Mouse (Mus musculus): ENCODE results near the gene Slc35f1. TPM values are rescaled to one million over a fixed set of nuclear protein-coding genes. Genes with fewer than 3 reads are reported as not detected.

The Slc35f1 gene
- total and polyA plus RNA-seq, 2 experiments from 2014 or later: 35.2 to 111 TPM

- Histone ChIP-seq H3K36me3 (ENCODE audit: insufficient read depth, low read length) (no peaks in the 10 kb centered on the region), H3K4me3 (ENCODE audit: low read depth, low read length) (no peak overlapping the region), H3K27me3 (ENCODE audit: insufficient read depth, low read length) (no peaks in the 10 kb centered on the region), H3K9me3 (ENCODE audit: low read length) (no peaks in the 10 kb centered on the region), H3K9ac (replicated peaks; ENCODE audit: low read length, poor library complexity, severe bottlenecking) (no peak overlapping the region), H3K27ac (ENCODE audit: low read depth, low read length) (no peak overlapping the region), H3K4me1 (ENCODE audit: insufficient read depth, low read length) (no peaks in the 10 kb centered on the region), H3K4me2 (ENCODE audit: low read depth, low read length, poor library complexity, severe bottlenecking) (no peak overlapping the region)
- ATAC-seq (ENCODE audit: low FRiP score): no peak
- WGBS: 75% methylated on average over 6 of the region's 6 CpGs
- DNase-seq (ENCODE audit: low spot score): peak; percentile 19
- TF ChIP-seq CTCF (IDR thresholded peaks at IDR 0.05): no peak
Measured at GRCm38 (mm10) chr10:53124365-53124764, 434.0 kb downstream of the Slc35f1 start.

GRCm38 (mm10) chr10:53132707-53133106, 442.4 kb downstream of the Slc35f1 start:
- DNase-seq (ENCODE audit: low spot score) (no peak), ATAC-seq (ENCODE audit: low FRiP score) (no peak)
- 76% methylated on average over 1 of the region's 1 CpGs for WGBS
- Histone ChIP-seq H3K4me1 (ENCODE audit: insufficient read depth, low read length) (no peaks in the 10 kb centered on the region), H3K36me3 (ENCODE audit: insufficient read depth, low read length) (no peaks in the 10 kb centered on the region), H3K9ac (replicated peaks; ENCODE audit: low read length, poor library complexity, severe bottlenecking) (no peak overlapping the region), H3K9me3 (ENCODE audit: low read length) (no peaks in the 10 kb centered on the region), H3K4me3 (ENCODE audit: low read depth, low read length) (no peak overlapping the region), H3K27ac (ENCODE audit: low read depth, low read length) (no peak overlapping the region), H3K27me3 (ENCODE audit: insufficient read depth, low read length) (no peaks in the 10 kb centered on the region), H3K4me2 (ENCODE audit: low read depth, low read length, poor library complexity, severe bottlenecking) (no peak overlapping the region)
- TF ChIP-seq CTCF (IDR thresholded peaks at IDR 0.05): no peak

- TF ChIP-seq CTCF (IDR thresholded peaks at IDR 0.05): no peak
- Histone ChIP-seq H3K9ac (replicated peaks; ENCODE audit: low read length, poor library complexity, severe bottlenecking) (no peak overlapping the region), H3K9me3 (ENCODE audit: low read length) (no peaks in the 10 kb centered on the region), H3K4me3 (ENCODE audit: low read depth, low read length) (no peak overlapping the region), H3K4me2 (ENCODE audit: low read depth, low read length, poor library complexity, severe bottlenecking) (no peak overlapping the region), H3K27ac (ENCODE audit: low read depth, low read length) (no peak overlapping the region), H3K36me3 (ENCODE audit: insufficient read depth, low read length) (no peaks in the 10 kb centered on the region), H3K27me3 (ENCODE audit: insufficient read depth, low read length) (no peaks in the 10 kb centered on the region), H3K4me1 (ENCODE audit: insufficient read depth, low read length) (no peaks in the 10 kb centered on the region)
- ATAC-seq (ENCODE audit: low FRiP score) (no peak), DNase-seq (ENCODE audit: low spot score) (no peak)
- WGBS: 72% methylated on average over 2 of the region's 2 CpGs
Measured at GRCm38 (mm10) chr10:53150321-53150720, 460.0 kb downstream of the Slc35f1 start.

GRCm38 (mm10) chr10:53150916-53151315, 460.6 kb downstream of the Slc35f1 start:
- Histone ChIP-seq H3K4me1 (ENCODE audit: insufficient read depth, low read length) (no peaks in the 10 kb centered on the region), H3K36me3 (ENCODE audit: insufficient read depth, low read length) (no peaks in the 10 kb centered on the region), H3K4me2 (ENCODE audit: low read depth, low read length, poor library complexity, severe bottlenecking) (no peak overlapping the region), H3K4me3 (ENCODE audit: low read depth, low read length) (no peak overlapping the region), H3K9ac (replicated peaks; ENCODE audit: low read length, poor library complexity, severe bottlenecking) (no peak overlapping the region), H3K9me3 (ENCODE audit: low read length) (no peaks in the 10 kb centered on the region), H3K27ac (ENCODE audit: low read depth, low read length) (no peak overlapping the region), H3K27me3 (ENCODE audit: insufficient read depth, low read length) (no peaks in the 10 kb centered on the region)
- DNase-seq (ENCODE audit: low spot score) (no peak), ATAC-seq (ENCODE audit: low FRiP score) (no peak)
- 58% methylated on average over 2 of the region's 2 CpGs for WGBS
- TF ChIP-seq CTCF (IDR thresholded peaks at IDR 0.05): no peak

GRCm38 (mm10) chr10:53156374-53156773, 466.0 kb downstream of the Slc35f1 start:
- DNase-seq (ENCODE audit: low spot score) (no peak), ATAC-seq (ENCODE audit: low FRiP score) (no peak)
- no peaks in the 10 kb centered on the region for H3K27me3 ChIP-seq (ENCODE audit: insufficient read depth, low read length)
- no peak overlapping the region for H3K27ac ChIP-seq (ENCODE audit: low read depth, low read length)
- no peaks in the 10 kb centered on the region for H3K36me3 ChIP-seq (ENCODE audit: insufficient read depth, low read length)
- H3K4me1 ChIP-seq (ENCODE audit: insufficient read depth, low read length): no peaks in the 10 kb centered on the region
- no peak overlapping the region for H3K9ac ChIP-seq (replicated peaks; ENCODE audit: low read length, poor library complexity, severe bottlenecking)
- TF ChIP-seq CTCF (IDR thresholded peaks at IDR 0.05): no peak
- no peak overlapping the region for H3K4me2 ChIP-seq (ENCODE audit: low read depth, low read length, poor library complexity, severe bottlenecking)
- no peak overlapping the region for H3K4me3 ChIP-seq (ENCODE audit: low read depth, low read length)
- H3K9me3 ChIP-seq (ENCODE audit: low read length): no peaks in the 10 kb centered on the region
- 57% methylated on average over 7 of the region's 7 CpGs for WGBS

GRCm38 (mm10) chr10:53157740-53158139, 467.4 kb downstream of the Slc35f1 start:
- Histone ChIP-seq H3K36me3 (ENCODE audit: insufficient read depth, low read length) (no peaks in the 10 kb centered on the region), H3K27ac (ENCODE audit: low read depth, low read length) (no peak overlapping the region), H3K4me2 (ENCODE audit: low read depth, low read length, poor library complexity, severe bottlenecking) (no peak overlapping the region), H3K4me1 (ENCODE audit: insufficient read depth, low read length) (no peaks in the 10 kb centered on the region), H3K9ac (replicated peaks; ENCODE audit: low read length, poor library complexity, severe bottlenecking) (no peak overlapping the region), H3K9me3 (ENCODE audit: low read length) (no peaks in the 10 kb centered on the region), H3K27me3 (ENCODE audit: insufficient read depth, low read length) (no peaks in the 10 kb centered on the region), H3K4me3 (ENCODE audit: low read depth, low read length) (no peak overlapping the region)
- no peak for TF ChIP-seq CTCF (IDR thresholded peaks at IDR 0.05)
- no peak for ATAC-seq (ENCODE audit: low FRiP score)
- 84% methylated on average over 2 of the region's 2 CpGs for whole genome bisulfite sequencing
- DNase-seq (ENCODE audit: low spot score): no peak
